Mouse (Mus musculus): ENCODE results near the gene Ugt1a1. TPM values are rescaled to one million over a fixed set of nuclear protein-coding genes. Genes with fewer than 3 reads are reported as not detected.
A peak's percentile ranks its signal among the peaks of the same experiment; 100 is the strongest.

Gene Ugt1a1
- polyA plus RNA-seq, 1 experiment: 31.7 TPM

GRCm38 (mm10) chr1:88258881-88259642 lies 47.3 kb downstream of the Ugt1a1 start:
- 54% methylated on average over 8 of the region's 8 CpGs for WGBS
- no peaks in the 10 kb centered on the region for H3K36me3 ChIP-seq (ENCODE audit: control insufficient read depth, insufficient read depth, low read length)
- TF ChIP-seq POLR2A (IDR thresholded peaks at IDR 0.05; ENCODE audit: low read depth, low read length) (no peak), CTCF (conservative IDR thresholded peaks at IDR 0.05; ENCODE audit: insufficient read depth, insufficient read length, low read depth, low read length) (no peak)
- no peaks in the 10 kb centered on the region for H3K27me3 ChIP-seq (replicated peaks; ENCODE audit: control insufficient read depth, insufficient read depth, low read length)
- no peak overlapping the region for H3K27ac ChIP-seq (ENCODE audit: insufficient read depth, low read depth, low read length)
- H3K4me3 ChIP-seq (ENCODE audit: insufficient read depth, low read depth, low read length): no peak overlapping the region
- H3K4me1 ChIP-seq (ENCODE audit: control insufficient read depth, insufficient read depth, low read length): no peaks in the 10 kb centered on the region; the same call in 1 of the 2 replicates
- peak; percentile 62 for DNase-seq

GRCm38 (mm10) chr1:88259643-88260024 lies 47.9 kb downstream of the Ugt1a1 start:
- no peak for DNase-seq
- Histone ChIP-seq H3K27ac (ENCODE audit: insufficient read depth, low read depth, low read length) (no peak overlapping the region), H3K36me3 (ENCODE audit: control insufficient read depth, insufficient read depth, low read length) (no peaks in the 10 kb centered on the region), H3K27me3 (replicated peaks; ENCODE audit: control insufficient read depth, insufficient read depth, low read length) (no peaks in the 10 kb centered on the region), H3K4me3 (ENCODE audit: insufficient read depth, low read depth, low read length) (no peak overlapping the region), H3K4me1 (ENCODE audit: control insufficient read depth, insufficient read depth, low read length) (no peaks in the 10 kb centered on the region; the same call in 1 of the 2 replicates)
- 71% methylated on average over 4 of the region's 4 CpGs for WGBS
- TF ChIP-seq POLR2A (IDR thresholded peaks at IDR 0.05; ENCODE audit: low read depth, low read length) (no peak), CTCF (conservative IDR thresholded peaks at IDR 0.05; ENCODE audit: insufficient read depth, insufficient read length, low read depth, low read length) (no peak)

GRCm38 (mm10) chr1:88260114-88260513 lies 48.4 kb downstream of the Ugt1a1 start:
- no peak overlapping the region for H3K27ac ChIP-seq (ENCODE audit: insufficient read depth, low read depth, low read length)

GRCm38 (mm10) chr1:88260604-88261377 lies 49.0 kb downstream of the Ugt1a1 start:
- Histone ChIP-seq H3K27ac (ENCODE audit: insufficient read depth, low read depth, low read length) (no peak overlapping the region), H3K4me1 (ENCODE audit: control insufficient read depth, insufficient read depth, low read length) (no peaks in the 10 kb centered on the region; the same call in 1 of the 2 replicates), H3K27me3 (replicated peaks; ENCODE audit: control insufficient read depth, insufficient read depth, low read length) (no peaks in the 10 kb centered on the region), H3K36me3 (ENCODE audit: control insufficient read depth, insufficient read depth, low read length) (no peaks in the 10 kb centered on the region), H3K4me3 (ENCODE audit: insufficient read depth, low read depth, low read length) (no peak overlapping the region)
- TF ChIP-seq CTCF (conservative IDR thresholded peaks at IDR 0.05; ENCODE audit: insufficient read depth, insufficient read length, low read depth, low read length) (no peak), POLR2A (IDR thresholded peaks at IDR 0.05; ENCODE audit: low read depth, low read length) (no peak)
- DNase-seq: no peak
- 77% methylated on average over 10 of the region's 10 CpGs for WGBS

More at GRCm38 (mm10) chr1:88260114-88260513, 48.4 kb downstream of the Ugt1a1 start:
- H3K27me3 ChIP-seq (replicated peaks; ENCODE audit: control insufficient read depth, insufficient read depth, low read length): no peaks in the 10 kb centered on the region
- no peaks in the 10 kb centered on the region; the same call in 1 of the 2 replicates for H3K4me1 ChIP-seq (ENCODE audit: control insufficient read depth, insufficient read depth, low read length)
- no peak overlapping the region for H3K4me3 ChIP-seq (ENCODE audit: insufficient read depth, low read depth, low read length)
- TF ChIP-seq CTCF (conservative IDR thresholded peaks at IDR 0.05; ENCODE audit: insufficient read depth, insufficient read length, low read depth, low read length): no peak
- TF ChIP-seq POLR2A (IDR thresholded peaks at IDR 0.05; ENCODE audit: low read depth, low read length): no peak
- DNase-seq: peak; percentile 73
- H3K36me3 ChIP-seq (ENCODE audit: control insufficient read depth, insufficient read depth, low read length): no peaks in the 10 kb centered on the region
- WGBS: 65% methylated on average over 6 of the region's 6 CpGs

GRCm38 (mm10) chr1:88261706-88262105 lies 49.9 kb downstream of the Ugt1a1 start:
- Histone ChIP-seq H3K27me3 (replicated peaks; ENCODE audit: control insufficient read depth, insufficient read depth, low read length) (no peaks in the 10 kb centered on the region), H3K36me3 (ENCODE audit: control insufficient read depth, insufficient read depth, low read length) (peaks cover 2% of the 10 kb centered on the region; the same call in 1 of the 2 replicates), H3K27ac (ENCODE audit: insufficient read depth, low read depth, low read length) (no peak overlapping the region), H3K4me1 (ENCODE audit: control insufficient read depth, insufficient read depth, low read length) (no peaks in the 10 kb centered on the region; the same call in 1 of the 2 replicates), H3K4me3 (ENCODE audit: insufficient read depth, low read depth, low read length) (no peak overlapping the region)
- DNase-seq: no peak
- 84% methylated on average over 7 of the region's 7 CpGs for WGBS
- TF ChIP-seq CTCF (conservative IDR thresholded peaks at IDR 0.05; ENCODE audit: insufficient read depth, insufficient read length, low read depth, low read length) (no peak), POLR2A (IDR thresholded peaks at IDR 0.05; ENCODE audit: low read depth, low read length) (no peak)

- no peak overlapping the region for H3K4me3 ChIP-seq (ENCODE audit: insufficient read depth, low read depth, low read length)
- H3K36me3 ChIP-seq (ENCODE audit: control insufficient read depth, insufficient read depth, low read length): peaks cover 2% of the 10 kb centered on the region; the same call in 1 of the 2 replicates
- no peaks in the 10 kb centered on the region for H3K27me3 ChIP-seq (replicated peaks; ENCODE audit: control insufficient read depth, insufficient read depth, low read length)
- H3K27ac ChIP-seq (ENCODE audit: insufficient read depth, low read depth, low read length): no peak overlapping the region
- TF ChIP-seq CTCF (conservative IDR thresholded peaks at IDR 0.05; ENCODE audit: insufficient read depth, insufficient read length, low read depth, low read length): no peak
- TF ChIP-seq POLR2A (IDR thresholded peaks at IDR 0.05; ENCODE audit: low read depth, low read length): no peak
- no peaks in the 10 kb centered on the region; the same call in 1 of the 2 replicates for H3K4me1 ChIP-seq (ENCODE audit: control insufficient read depth, insufficient read depth, low read length)
- WGBS: 47% methylated on average over 4 of the region's 4 CpGs
- DNase-seq: peak; percentile 64
Observed at GRCm38 (mm10) chr1:88262255-88262654, 50.5 kb downstream of the Ugt1a1 start.

- 70% methylated on average over 6 of the region's 6 CpGs for WGBS
Observed at GRCm38 (mm10) chr1:88262961-88263360, 51.2 kb downstream of the Ugt1a1 start.

More at GRCm38 (mm10) chr1:88262961-88263360, 51.2 kb downstream of the Ugt1a1 start:
- Histone ChIP-seq H3K4me3 (ENCODE audit: insufficient read depth, low read depth, low read length) (no peak overlapping the region), H3K36me3 (ENCODE audit: control insufficient read depth, insufficient read depth, low read length) (peaks cover 4% of the 10 kb centered on the region; the same call in 1 of the 2 replicates), H3K27ac (ENCODE audit: insufficient read depth, low read depth, low read length) (no peak overlapping the region), H3K4me1 (ENCODE audit: control insufficient read depth, insufficient read depth, low read length) (no peaks in the 10 kb centered on the region; the same call in 1 of the 2 replicates), H3K27me3 (replicated peaks; ENCODE audit: control insufficient read depth, insufficient read depth, low read length) (no peaks in the 10 kb centered on the region)
- DNase-seq: no peak
- TF ChIP-seq POLR2A (IDR thresholded peaks at IDR 0.05; ENCODE audit: low read depth, low read length) (no peak), CTCF (conservative IDR thresholded peaks at IDR 0.05; ENCODE audit: insufficient read depth, insufficient read length, low read depth, low read length) (no peak)
